Mouse (Mus musculus): ENCODE measurements around the gene Umod. TPM values are rescaled to one million over a fixed set of nuclear protein-coding genes. Genes with fewer than 3 reads are reported as not detected.

The Umod gene
- total RNA-seq (2012; rRNA removed), result not detected in 2 replicates
- not detected in 2 replicates for total RNA-seq (2014; rRNA removed)
- not detected in 2 replicates for polyA plus RNA-seq (2012; ENCODE audit: insufficient read length, low read depth)

DNA sequence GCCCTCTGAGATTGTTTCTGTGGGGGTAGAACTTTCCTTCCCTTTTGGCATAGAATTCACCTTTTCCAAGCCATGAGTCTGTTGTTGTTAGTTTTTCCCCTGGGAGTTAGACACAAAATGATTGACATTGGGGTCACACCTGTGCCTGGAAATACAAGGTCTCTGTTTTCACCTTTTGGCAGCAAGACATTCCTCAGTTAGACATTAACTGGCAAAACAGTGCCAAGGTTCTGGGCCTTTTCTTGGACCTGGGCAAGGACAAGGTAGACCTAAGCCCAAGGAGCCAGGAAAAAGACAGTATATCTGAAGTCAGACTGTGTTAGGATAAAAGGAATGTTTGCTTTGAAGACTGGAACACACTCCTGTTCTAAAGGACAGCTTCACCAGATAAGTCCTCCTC, at the start of gene Umod:
Gene Umod, minus strand, starts transcription at position 27 of the 400 bp plus-strand sequence.
- Histone ChIP-seq H3K27ac (ENCODE audit: insufficient read depth, low read depth) (no peak within 1 kb of the TSS), H3K4me2 (ENCODE audit: insufficient read depth, low read depth, poor library complexity, severe bottlenecking) (no peak within 1 kb of the TSS), H3K4me3 (replicated peaks in 1 of 3; ENCODE audit: low read depth in 2 of 3, low read length in 2 of 3, poor library complexity in 1 of 3) (no peak within 1 kb of the TSS), H3K27me3 (replicated peaks) (peaks cover 26% of the 10 kb centered on the region), H3K79me2 (replicated peaks; ENCODE audit: control insufficient read depth, extremely low read depth, insufficient read depth, poor library complexity, severe bottlenecking) (no peaks in the 10 kb centered on the region; the same call in 1 of the 2 replicates), H3K9me3 (replicated peaks; ENCODE audit: low read length) (no peaks in the 10 kb centered on the region), H3K4me1 (ENCODE audit: control insufficient read depth in 1 of 2, insufficient read depth in 2 of 2) (peaks cover 3 to 5% of the 10 kb centered on the region in 2 experiments; a peak in 1 of 4 replicates), H3K36me3 (replicated peaks in 1 of 2; ENCODE audit: control insufficient read depth in 1 of 2, insufficient read depth in 1 of 2, low read length in 1 of 2) (no peaks in the 10 kb centered on the region), H3K9ac (ENCODE audit: insufficient read depth, low read depth) (no peak within 1 kb of the TSS)
- dilution Hi-C loops (cut with MboI; ENCODE audit: extremely low pct_ligation_motif_present, extremely low pct_unique_long_range_greater_than_20kb, low sequenced_read_pairs), result no loop called here
- TF ChIP-seq ZNF384 (IDR thresholded peaks at IDR 0.05; ENCODE audit: low read depth, low read length) (no peak), ELF1 (IDR thresholded peaks at IDR 0.05; ENCODE audit: low read depth, low read length) (no peak), TCF12 (IDR thresholded peaks at IDR 0.05; ENCODE audit: low read depth, low read length) (no peak)
- no peak for DNase-seq (ENCODE audit: extremely low read depth)
- in situ Hi-C loops (cut with MboI; ENCODE audit: low pct_ligation_motif_present, low pct_unique_long_range_greater_than_20kb, low sequenced_read_pairs), result no loop called here

DNA sequence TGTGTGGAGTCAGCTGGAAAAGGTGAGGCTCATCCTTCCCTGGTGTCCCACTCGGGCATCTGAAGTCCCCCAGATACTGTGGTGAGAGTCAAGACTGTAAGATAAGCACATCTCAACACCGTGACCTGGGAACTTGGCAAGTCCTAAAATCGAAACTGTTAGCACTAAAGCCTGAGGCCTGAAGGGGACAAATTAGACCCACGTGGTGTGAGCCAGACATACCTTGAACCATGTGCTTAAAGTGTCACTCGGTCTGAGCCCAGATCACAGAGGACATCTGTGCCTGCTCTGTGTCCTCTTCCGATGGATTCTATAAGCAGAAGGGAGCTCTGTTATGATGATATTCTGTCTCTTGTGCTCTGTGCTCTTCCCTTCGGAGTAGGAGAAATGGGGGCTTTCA, 49.5 kb upstream of the Umod start:
- peaks cover 3% of the 10 kb centered on the region for H3K27me3 ChIP-seq (replicated peaks)
- in situ Hi-C loops (cut with MboI; ENCODE audit: low pct_ligation_motif_present, low pct_unique_long_range_greater_than_20kb, low sequenced_read_pairs), result no loop called here
- dilution Hi-C loops (cut with MboI; ENCODE audit: extremely low pct_ligation_motif_present, extremely low pct_unique_long_range_greater_than_20kb, low sequenced_read_pairs), result no loop called here
- no peaks in the 10 kb centered on the region for H3K79me2 ChIP-seq (replicated peaks; ENCODE audit: control insufficient read depth, extremely low read depth, insufficient read depth, poor library complexity, severe bottlenecking)
- no peak for DNase-seq (ENCODE audit: extremely low read depth)
- no peak overlapping the region for H3K4me2 ChIP-seq (ENCODE audit: insufficient read depth, low read depth, poor library complexity, severe bottlenecking)
- H3K27ac ChIP-seq (ENCODE audit: insufficient read depth, low read depth), result no peak overlapping the region
- H3K4me1 ChIP-seq (ENCODE audit: control insufficient read depth in 1 of 2, insufficient read depth in 2 of 2), result peaks cover 0 to 17% of the 10 kb centered on the region in 2 experiments; a peak in 2 of 4 replicates
- H3K9ac ChIP-seq (ENCODE audit: insufficient read depth, low read depth), result no peak overlapping the region
- H3K4me3 ChIP-seq (replicated peaks in 1 of 3; ENCODE audit: low read depth in 2 of 3, low read length in 2 of 3, poor library complexity in 1 of 3), result no peak overlapping the region
- TF ChIP-seq JUND (conservative IDR thresholded peaks at IDR 0.05; ENCODE audit: low read depth, low read length) (no peak), MAX (IDR thresholded peaks at IDR 0.05; ENCODE audit: low read length) (peak; percentile 69), MYC (IDR thresholded peaks at IDR 0.05; ENCODE audit: low read depth, low read length) (0 out of 2 replicates have a peak, but pooled peaks have one; percentile 34)
- no peaks in the 10 kb centered on the region for H3K9me3 ChIP-seq (replicated peaks; ENCODE audit: low read length)
- H3K36me3 ChIP-seq (replicated peaks in 1 of 2; ENCODE audit: control insufficient read depth in 1 of 2, insufficient read depth in 1 of 2, low read length in 1 of 2), result no peaks in the 10 kb centered on the region

- TF ChIP-seq ZC3H11A (IDR thresholded peaks at IDR 0.05; ENCODE audit: low read depth, low read length) (no peak), SIN3A (IDR thresholded peaks at IDR 0.05; ENCODE audit: low read length) (no peak), MAFK (IDR thresholded peaks at IDR 0.05; ENCODE audit: insufficient replicate concordance, low read length) (no peak)
- H3K4me1 ChIP-seq (ENCODE audit: control insufficient read depth in 1 of 2, insufficient read depth in 2 of 2), result peaks cover 0 to 22% of the 10 kb centered on the region in 2 experiments; a peak in 2 of 4 replicates
- H3K79me2 ChIP-seq (replicated peaks; ENCODE audit: control insufficient read depth, extremely low read depth, insufficient read depth, poor library complexity, severe bottlenecking), result no peaks in the 10 kb centered on the region
- no peak overlapping the region for H3K4me2 ChIP-seq (ENCODE audit: insufficient read depth, low read depth, poor library complexity, severe bottlenecking)
- no peak for DNase-seq (ENCODE audit: extremely low read depth)
- dilution Hi-C loops (cut with MboI; ENCODE audit: extremely low pct_ligation_motif_present, extremely low pct_unique_long_range_greater_than_20kb, low sequenced_read_pairs), result no loop called here
- no peaks in the 10 kb centered on the region for H3K9me3 ChIP-seq (replicated peaks; ENCODE audit: low read length)
- H3K36me3 ChIP-seq (replicated peaks in 1 of 2; ENCODE audit: control insufficient read depth in 1 of 2, insufficient read depth in 1 of 2, low read length in 1 of 2), result no peaks in the 10 kb centered on the region
- H3K27me3 ChIP-seq (replicated peaks), result peaks cover 3% of the 10 kb centered on the region
- H3K9ac ChIP-seq (ENCODE audit: insufficient read depth, low read depth), result no peak overlapping the region
- H3K4me3 ChIP-seq (replicated peaks in 1 of 3; ENCODE audit: low read depth in 2 of 3, low read length in 2 of 3, poor library complexity in 1 of 3), result no peak overlapping the region
- in situ Hi-C loops (cut with MboI; ENCODE audit: low pct_ligation_motif_present, low pct_unique_long_range_greater_than_20kb, low sequenced_read_pairs), result no loop called here
- no peak overlapping the region for H3K27ac ChIP-seq (ENCODE audit: insufficient read depth, low read depth)
These were observed 48.5 kb upstream of the Umod start for GRCm38 (mm10) chr7:119527548-119527947.
